Mouse (Mus musculus): Measurements from ENCODE around the gene Ncbp1.

The Ncbp1 gene

DNA sequence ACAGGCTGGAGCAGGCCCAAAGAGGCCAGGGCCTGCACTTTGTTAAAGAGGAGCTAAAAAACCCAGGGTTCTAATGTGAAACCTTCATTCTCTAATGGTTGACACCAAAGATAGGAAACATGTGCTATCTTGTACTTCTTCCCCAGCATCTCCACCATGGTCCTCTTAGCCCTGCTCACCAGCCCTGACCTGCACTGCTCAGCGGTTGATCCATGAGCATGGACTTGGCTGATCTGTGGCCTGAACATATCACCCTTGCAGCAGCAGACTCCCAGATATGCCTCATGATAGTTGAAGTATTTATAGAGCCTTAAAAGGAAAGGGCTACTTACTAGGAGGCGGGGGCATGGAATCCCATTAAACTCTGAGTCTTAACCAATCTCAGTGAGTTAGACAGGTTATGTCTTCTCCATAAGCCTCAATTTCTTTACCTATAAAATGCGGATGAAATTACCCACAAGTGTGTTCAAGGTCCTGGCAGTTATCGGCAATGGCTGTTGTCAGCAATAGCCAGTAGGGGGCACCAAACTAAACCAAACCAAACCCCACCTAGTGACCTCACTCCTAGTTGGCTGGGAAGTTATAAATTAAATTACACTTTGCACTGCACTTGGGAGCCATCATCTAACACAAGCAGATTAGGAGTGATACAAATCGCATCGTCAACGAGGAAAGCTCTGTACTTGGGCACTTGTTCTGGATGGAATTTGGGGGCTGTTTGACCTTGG, 63.6 kb downstream of the Ncbp1 start:
- peak; percentile 61 for DNase-seq (ENCODE audit: low spot score)

GRCm38 (mm10) chr4:46202562-46203126, 64.2 kb downstream of the Ncbp1 start:
- DNase-seq (ENCODE audit: low spot score) = no peak

DNA sequence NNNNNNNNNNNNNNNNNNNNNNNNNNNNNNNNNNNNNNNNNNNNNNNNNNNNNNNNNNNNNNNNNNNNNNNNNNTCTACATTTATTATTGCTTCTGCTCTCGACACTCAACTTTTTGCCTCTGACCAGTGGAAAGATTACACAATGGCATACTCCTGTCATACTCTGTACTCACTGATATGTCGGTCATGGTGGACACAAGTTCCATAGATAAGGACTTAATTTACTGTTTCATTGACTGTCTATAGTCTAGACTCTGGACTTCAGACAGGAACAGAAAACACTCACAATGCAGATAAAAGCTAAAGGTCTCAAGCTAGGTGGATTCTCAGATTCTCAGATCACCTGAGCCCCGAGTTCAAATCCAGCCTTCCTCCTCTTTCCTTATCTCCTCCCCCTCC, 82.7 kb downstream of the Ncbp1 start:
- DNase-seq (ENCODE audit: low spot score) = no peak
